Mouse (Mus musculus): ENCODE measurements around the gene Gm2035. TPM values are rescaled to one million over a fixed set of nuclear protein-coding genes. Genes with fewer than 3 reads are reported as not detected.

Gm2035 gene
- polyA plus RNA-seq (2014; fragmentation: Illumina TruSeq; extraction: RNeasy Lipid Tissue Mini Kit (QIAGEN cat#74804); ENCODE audit: low read depth, low replicate concordance), result not detected

DNA sequence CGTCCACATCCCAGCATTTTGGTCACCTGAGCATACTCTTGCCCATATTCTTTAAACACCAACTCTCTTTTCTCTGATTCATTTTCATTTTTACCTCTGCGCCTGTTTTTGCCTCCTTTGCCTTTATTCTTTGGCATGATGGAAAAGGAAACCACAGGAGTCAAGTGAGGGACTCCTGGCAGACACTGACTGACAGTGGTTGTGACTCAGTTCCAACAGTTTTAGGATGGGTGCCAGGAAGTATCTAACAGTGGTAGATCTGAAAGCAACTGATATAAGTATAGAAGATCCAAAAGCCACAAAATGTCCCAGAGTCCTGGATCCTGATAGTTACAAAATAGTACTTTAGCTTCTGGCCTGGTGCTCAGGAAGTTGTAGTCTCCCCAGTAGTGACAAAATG is at the start of gene Gm2035:
Gene Gm2035, minus strand, starts transcription at position 137 of the 400 bp plus-strand sequence.

DNA sequence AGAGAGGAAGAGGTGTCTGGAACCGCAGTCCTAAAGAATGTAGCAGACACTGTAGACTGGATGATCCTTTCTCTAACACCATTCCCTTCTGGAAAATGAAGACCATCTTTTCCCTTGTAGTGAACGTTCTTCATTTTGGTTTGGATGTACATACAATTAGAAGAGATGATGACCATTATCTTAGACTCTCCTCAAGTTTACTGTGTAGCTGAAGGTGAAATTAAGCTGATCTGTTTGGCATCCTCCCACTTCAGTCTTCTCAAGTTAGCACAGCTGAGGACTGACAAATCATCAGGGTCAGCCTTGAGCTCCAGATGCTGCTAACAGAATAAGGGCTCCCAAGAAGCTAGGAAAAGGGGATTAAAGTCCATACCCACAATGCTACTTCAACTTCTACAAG is 34.1 kb upstream of the Gm2035 start, which contains the start of gene Gm2042:
Gene Gm2042, plus strand, starts transcription at position 301 of the 400 bp plus-strand sequence.

GRCm38 (mm10) chr12:87895070-87895469 is 24.6 kb downstream of the Gm2035 start, which contains the start of gene Gm2022:
Gm2022 (plus strand) TSS chr12:87895370.

GRCm38 (mm10) chr12:87873772-87874171 is 45.9 kb downstream of the Gm2035 start, which contains the start of gene Gm2016:
Gm2016 (plus strand) TSS chr12:87874072.

Other genes starting within 250 kb of the Gm2035 start
- gene Gm21319, start 144.1 kb downstream of the Gm2035 start, polyA plus RNA-seq (2014; fragmentation: Illumina TruSeq; extraction: RNeasy Lipid Tissue Mini Kit (QIAGEN cat#74804); ENCODE audit: low read depth, low replicate concordance), result not detected
- not detected for gene Gm21936, start 124.3 kb downstream of the Gm2035 start, polyA plus RNA-seq (2014; fragmentation: Illumina TruSeq; extraction: RNeasy Lipid Tissue Mini Kit (QIAGEN cat#74804); ENCODE audit: low read depth, low replicate concordance)
- gene BB287469, start 103.3 kb downstream of the Gm2035 start, polyA plus RNA-seq (2014; fragmentation: Illumina TruSeq; extraction: RNeasy Lipid Tissue Mini Kit (QIAGEN cat#74804); ENCODE audit: low read depth, low replicate concordance), result not detected
- not detected for gene Gm2001, start 77.5 kb downstream of the Gm2035 start, polyA plus RNA-seq (2014; fragmentation: Illumina TruSeq; extraction: RNeasy Lipid Tissue Mini Kit (QIAGEN cat#74804); ENCODE audit: low read depth, low replicate concordance)
- gene Gm2016, start 45.8 kb downstream of the Gm2035 start, polyA plus RNA-seq (2014; fragmentation: Illumina TruSeq; extraction: RNeasy Lipid Tissue Mini Kit (QIAGEN cat#74804); ENCODE audit: low read depth, low replicate concordance), result not detected
- gene Gm2022, start 24.5 kb downstream of the Gm2035 start, polyA plus RNA-seq (2014; fragmentation: Illumina TruSeq; extraction: RNeasy Lipid Tissue Mini Kit (QIAGEN cat#74804); ENCODE audit: low read depth, low replicate concordance), result not detected
- gene Gm2042, start 34.2 kb upstream of the Gm2035 start, polyA plus RNA-seq (2014; fragmentation: Illumina TruSeq; extraction: RNeasy Lipid Tissue Mini Kit (QIAGEN cat#74804); ENCODE audit: low read depth, low replicate concordance), result not detected
- not detected for gene Gm2075, start 92.0 kb upstream of the Gm2035 start, polyA plus RNA-seq (2014; fragmentation: Illumina TruSeq; extraction: RNeasy Lipid Tissue Mini Kit (QIAGEN cat#74804); ENCODE audit: low read depth, low replicate concordance)
- not detected for gene Gm6803, start 98.9 kb upstream of the Gm2035 start, polyA plus RNA-seq (2014; fragmentation: Illumina TruSeq; extraction: RNeasy Lipid Tissue Mini Kit (QIAGEN cat#74804); ENCODE audit: low read depth, low replicate concordance)
- not detected for gene Gm2056, start 107.1 kb upstream of the Gm2035 start, polyA plus RNA-seq (2014; fragmentation: Illumina TruSeq; extraction: RNeasy Lipid Tissue Mini Kit (QIAGEN cat#74804); ENCODE audit: low read depth, low replicate concordance)
- not detected for gene Gm16368, start 163.8 kb upstream of the Gm2035 start, polyA plus RNA-seq (2014; fragmentation: Illumina TruSeq; extraction: RNeasy Lipid Tissue Mini Kit (QIAGEN cat#74804); ENCODE audit: low read depth, low replicate concordance)

All from heart, adult 10 weeks (tissue).